Mouse (Mus musculus) adrenal gland, adult 18-20 months (tissue): ENCODE results near the gene Parm1. TPM values are rescaled to one million over a fixed set of nuclear protein-coding genes. Genes with fewer than 3 reads are reported as not detected.

Experiments used
- DNase-seq, 2 experiments: peaks; one replicate each; pipeline ENCODE4 v3.0.0; 2021 to 2022; ENCODE audit warnings: low spot score in 2 of 2
- total RNA-seq, 2 experiments: library from RNA; stranded (reverse); gene quantifications; 1 replicate in 1 of 2; 2 replicates in 1 of 2; pipeline ENCODE4 v1.2.3; 2021

The Parm1 gene
- total RNA-seq, 2 experiments from 2014 or later = 109 to 127 TPM

DNA sequence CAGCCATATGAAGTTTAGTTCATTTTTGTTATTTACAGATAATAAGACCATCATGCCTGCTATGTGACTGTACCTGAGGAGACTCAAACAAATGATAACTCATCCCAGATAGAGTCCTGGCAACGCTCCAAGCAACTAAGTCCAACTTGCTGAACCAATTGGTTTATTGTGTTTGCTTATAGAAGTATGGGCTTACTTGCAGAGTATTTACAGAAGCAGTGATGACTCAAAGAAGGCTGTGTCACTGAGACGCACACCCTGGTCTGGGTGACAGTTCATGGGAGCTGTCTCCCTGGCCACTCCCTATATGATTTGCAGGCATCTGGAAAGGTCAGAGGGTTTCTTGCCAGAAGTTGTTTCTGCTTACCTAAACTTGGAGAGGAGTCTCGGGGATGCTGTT, 49.2 kb downstream of the Parm1 start:
- DNase-seq = peak; percentile 20 to 23

DNA sequence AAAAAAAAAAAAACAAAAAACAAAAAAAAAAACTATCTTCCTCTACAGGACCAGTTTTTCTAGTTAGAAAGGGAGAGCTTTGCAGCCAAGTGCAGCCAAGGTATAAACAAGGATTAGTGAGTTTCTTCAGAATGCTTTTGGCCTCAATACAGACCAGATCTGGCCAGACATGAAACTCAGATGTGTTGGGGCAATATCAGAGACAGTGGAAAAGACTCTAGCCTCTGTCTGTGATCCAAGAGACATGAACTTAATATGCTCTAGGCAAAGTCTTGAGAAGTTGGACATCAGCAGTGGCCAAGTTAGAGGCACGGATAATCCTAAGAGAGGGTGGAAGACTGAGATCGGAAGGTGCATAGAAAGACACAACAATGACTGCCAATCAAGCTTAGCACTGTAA, 56.8 kb downstream of the Parm1 start:
- DNase-seq = no peak

DNA sequence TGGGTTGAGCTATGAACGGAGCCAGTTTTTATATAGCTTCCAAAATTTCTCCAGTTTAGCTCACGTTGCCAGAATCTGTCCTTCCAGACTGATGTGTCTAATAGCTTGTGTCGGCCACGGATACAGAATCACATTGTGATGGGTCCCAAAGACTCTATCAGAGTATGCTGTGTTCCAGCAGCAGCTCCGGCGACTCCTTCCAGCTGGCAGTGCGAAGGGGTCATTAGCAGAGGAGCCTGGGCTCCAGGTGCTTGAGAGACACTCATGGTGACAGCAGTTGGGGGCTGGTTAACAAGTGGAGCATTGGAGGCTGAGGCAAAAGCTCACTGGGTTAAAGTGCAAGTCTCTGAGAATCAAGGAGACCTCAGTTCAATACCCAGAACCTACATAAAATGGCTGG, 61.5 kb downstream of the Parm1 start:
- no peak for DNase-seq

DNA sequence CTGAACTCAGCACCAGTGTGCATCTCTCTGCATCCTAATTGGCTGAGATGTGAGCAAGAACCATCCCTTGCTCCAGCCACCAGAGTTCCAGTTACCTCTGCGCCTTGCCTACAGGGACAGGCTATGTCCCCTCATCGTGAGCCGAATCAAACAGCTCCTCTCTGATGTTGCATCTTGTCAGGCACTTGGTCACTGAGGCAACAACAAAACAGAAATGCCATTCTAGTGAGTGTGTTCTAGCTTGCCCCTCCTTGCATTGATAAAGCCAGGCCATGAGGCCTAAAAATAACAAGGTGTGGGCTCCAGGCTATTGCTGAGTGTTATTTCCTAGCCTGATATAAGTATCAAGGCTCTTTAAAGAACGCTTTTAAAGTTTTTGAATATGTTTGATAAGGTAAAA, 64.4 kb downstream of the Parm1 start:
- DNase-seq = no peak

DNA sequence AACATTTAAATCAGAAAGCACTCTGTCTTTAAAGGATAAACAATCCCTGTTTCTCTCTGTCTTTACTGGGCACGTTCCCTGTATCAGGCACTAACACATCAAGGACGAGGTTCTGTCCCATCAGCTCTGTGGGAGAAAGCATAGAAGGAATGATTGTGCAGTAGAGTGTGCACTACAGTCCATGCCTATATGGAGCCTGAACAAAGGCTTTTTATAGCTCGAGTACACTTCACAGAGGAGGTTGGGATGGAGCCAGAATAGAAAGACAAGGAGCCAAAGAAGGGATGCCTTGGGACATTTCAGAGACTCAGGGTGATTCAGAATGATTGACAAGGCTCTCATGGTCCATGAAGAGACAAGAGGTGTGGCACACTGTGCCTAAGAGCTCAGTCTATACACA, 68.8 kb downstream of the Parm1 start:
- DNase-seq = no peak

DNA sequence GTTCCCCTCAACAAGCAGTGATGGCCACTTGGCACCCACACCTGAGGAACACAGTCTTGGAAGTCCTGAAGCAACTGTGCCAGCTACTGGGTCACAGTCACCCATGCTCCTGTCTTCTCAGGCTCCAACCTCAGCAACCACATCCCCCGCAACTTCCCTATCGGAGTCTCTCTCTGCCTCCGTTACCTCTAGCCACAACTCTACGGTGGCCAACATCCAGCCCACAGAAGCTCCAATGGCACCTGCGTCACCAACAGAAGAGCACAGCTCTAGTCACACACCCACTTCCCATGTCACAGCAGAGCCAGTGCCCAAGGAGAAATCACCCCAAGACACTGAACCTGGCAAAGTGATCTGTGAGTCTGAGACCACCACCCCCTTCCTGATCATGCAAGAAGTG, 76.7 kb downstream of the Parm1 start:
- no peak for DNase-seq

DNA sequence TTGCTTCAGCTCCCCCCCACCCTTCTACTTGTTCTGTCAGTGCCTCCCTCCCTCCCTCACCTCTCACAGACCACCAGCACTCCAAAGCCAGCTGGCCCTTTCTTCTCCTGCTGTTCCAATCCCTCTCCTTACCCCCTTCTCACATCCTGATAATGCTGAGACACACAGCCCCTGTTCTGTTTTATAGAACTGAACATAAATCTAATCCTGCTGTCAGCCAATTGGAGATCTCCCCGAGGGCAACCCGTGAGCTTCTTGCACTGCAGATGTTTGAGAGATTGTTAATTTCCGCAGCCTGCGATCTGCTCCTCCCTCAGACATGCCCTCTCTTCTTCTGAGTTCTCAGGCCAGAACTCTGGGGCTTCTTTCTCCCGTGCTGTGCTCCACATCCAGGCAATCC, 79.8 kb downstream of the Parm1 start:
- no peak for DNase-seq

DNA sequence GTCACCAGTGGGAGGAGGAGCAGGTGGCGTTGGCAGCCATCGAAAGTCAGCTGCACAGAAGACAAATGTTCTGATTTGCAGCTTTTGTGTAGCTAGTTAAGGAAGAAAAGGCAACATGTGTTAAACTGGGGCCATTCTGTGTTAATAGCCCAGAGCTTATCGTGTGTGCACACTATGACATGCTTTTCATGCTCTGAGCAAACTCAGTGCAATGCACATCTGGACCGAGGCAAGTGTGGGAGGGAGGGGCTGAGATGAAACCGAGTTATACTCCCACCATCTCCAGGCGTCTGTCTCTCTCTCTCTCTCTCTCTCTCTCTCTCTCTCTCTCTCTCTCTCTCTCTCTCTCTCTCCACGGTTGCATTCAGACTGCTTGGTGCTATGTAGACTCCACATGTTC, 82.4 kb downstream of the Parm1 start:
- DNase-seq = no peak

DNA sequence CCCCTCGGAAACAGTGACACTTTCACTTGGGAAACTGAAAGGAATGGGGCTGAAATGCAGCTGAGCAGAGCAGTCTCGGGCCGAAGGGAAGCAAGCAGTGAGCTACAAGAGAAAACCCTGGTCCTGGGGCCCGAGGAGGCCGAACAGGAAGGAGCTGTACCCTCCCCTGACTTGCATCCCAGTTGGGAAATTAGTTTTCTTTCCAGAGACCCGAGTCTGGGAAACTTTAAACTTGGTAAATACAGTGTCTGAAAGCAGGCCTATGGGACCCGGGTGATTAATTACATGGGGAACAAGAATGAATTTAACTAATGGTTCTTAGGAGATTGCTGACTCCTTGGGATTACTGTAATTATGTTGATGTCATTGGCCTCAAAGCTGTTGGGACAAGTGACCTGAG, 85.9 kb downstream of the Parm1 start:
- DNase-seq = no peak

DNA sequence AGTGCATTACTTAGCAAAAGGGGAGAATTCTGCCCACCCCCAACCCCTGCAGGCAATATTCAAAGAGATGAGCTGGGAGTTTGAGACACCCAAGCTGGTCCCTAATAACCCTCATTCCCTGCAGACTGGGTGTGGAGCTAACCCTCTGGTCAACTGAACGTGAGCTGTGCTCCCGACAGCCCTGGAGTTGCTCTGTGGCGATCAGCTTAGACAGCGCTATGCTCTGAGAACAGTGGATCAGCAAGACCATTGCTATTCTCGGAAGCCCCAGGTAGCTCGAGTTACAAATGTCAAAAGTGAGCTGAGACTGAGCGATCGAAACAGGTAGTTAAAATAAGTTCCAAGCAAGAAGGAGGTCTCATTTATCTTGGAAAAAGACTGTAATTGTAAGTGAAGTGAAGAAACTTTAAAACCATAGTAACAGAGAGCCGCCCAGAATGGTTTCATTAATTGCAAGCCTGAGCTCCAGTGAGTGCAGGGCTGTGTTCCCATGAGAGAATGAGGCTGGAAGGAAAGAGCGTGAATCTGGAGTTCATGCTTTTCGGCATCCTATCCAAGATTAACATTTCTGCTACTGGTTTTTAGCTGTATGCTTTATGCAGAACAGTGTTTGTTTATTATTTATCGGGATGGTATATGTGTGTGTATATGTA, 86.5 kb downstream of the Parm1 start:
- DNase-seq = no peak

DNA sequence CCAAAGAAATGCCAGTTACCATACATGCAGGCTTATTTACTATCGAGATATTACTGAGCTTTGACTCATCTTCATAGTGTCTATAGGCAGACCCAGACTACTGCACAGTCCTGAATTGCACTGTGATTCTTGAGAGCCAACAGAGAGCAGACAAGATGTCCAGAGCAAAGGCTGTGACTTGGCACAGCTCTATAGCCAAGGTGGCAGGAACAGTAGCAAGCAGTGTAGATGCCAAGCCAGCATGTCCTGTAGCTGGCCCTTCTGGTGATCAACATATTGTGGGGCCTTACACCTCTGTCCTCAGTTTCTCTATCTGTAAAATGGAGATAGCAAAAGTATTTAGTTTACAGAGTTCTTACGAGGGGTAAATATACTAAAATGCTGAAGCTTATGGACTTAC, 89.8 kb downstream of the Parm1 start:
- DNase-seq = no peak

DNA sequence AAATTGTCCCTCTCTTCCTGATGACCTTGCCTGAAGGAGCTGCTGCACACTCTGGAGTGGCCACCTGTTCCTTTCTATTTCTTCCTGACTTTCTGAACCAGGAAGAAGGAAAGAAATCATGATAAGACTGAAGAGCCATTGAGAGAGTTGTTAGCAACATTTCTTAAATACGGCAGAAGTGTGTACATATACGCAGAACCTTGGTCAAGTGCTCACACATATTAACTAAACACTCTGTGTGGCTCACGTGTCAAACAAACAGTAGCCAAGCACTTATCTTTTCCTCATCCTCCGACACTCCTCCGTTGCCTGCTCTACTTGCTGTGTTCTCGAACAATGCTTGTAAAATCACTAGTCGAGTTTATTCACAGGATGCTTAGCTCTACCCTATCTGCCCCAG, 90.4 kb downstream of the Parm1 start:
- no peak for DNase-seq

DNA sequence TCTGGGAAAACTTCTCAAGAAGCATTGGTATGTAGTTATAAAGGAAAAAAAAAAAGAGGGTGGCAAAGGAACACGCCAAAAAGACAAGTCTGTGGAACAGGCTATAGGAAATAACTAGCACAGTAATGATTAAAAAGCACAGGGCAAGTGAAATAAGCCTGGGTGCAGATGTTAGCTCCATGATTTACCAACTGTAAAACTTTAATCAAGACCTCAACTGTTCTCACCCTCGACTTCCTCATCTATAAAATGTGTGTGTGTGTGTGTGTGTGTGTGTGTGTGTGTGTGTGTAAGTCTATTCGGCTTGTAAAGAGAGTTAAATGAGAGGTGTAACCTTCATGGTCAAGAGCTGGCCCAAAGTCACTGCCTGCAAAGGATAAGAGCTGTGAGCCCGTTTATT, 91.6 kb downstream of the Parm1 start:
- DNase-seq = no peak

DNA sequence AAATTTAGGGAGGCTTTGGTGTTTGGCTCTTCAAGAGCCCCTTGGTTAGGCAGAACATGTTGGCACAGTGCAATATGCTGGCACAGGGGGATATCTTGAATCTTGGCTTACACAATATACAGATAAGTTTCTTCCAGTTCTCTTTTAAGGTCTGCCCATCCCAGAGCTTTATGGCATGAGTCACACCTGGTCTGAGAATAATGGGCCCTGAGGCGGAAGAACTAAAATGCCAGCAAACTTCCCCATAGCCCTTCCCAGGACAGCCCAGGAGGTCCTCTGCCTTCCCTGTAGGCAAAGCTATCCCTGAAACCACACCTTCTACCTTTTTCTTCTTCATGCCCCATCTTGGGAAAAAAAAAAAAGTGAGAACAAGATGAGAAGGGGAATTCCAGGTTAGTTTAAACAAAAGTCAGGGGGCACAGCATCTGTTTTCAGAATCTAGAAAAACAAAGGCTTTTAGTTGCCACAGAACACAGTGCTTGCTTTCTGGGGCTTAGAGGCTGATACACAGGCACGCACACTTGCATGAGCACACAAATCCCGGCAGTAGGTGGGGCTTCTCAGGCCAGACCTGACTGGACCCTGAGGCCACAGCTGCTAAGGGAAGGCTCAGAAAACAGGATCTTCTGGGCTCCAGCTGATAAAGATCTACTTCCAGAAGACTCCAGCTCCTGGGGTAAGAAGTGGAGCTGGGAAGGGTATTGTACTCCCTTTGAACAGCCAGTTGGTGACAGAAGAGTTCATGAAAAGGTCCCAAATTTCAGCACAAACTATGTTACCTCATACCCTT, 92.3 kb downstream of the Parm1 start:
- no peak for DNase-seq

DNA sequence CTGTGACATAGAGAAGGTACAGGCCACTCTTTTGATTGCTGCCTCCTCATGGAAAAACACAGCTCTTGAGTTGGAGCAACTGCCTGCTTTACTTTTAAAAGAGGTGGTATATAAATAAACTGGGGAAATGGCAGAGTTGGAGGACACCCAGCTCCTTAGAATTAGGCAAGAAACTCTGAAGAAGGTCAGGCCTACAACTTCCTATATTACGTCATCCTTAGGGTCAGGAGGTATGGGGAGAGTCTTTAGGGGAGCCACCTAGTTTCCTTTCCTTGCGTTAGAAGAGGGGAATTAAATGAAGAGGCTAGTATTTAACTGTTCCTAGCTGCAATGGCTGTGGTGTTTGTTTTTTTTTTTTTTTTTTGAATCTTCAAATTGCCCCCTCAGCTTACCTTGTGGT, 93.1 kb downstream of the Parm1 start:
- DNase-seq = no peak

DNA sequence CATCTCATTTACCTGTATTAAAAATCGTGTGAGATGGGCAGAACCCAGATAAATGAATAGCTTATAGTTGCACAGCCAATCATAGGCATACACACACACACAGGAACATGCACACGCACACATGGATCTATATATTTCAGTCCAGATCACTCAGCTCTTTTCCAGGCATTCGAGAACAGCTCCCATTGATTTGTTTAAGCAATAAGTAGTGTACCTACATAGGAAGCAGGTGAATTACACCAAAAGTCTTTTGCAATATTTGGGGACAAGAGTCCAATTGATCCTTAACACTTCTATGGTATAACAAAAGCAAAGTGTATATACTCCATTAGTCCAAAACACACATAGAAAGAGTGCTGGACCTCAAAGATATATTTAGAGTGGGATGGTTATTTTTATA, 94.2 kb downstream of the Parm1 start:
- no peak for DNase-seq

DNA sequence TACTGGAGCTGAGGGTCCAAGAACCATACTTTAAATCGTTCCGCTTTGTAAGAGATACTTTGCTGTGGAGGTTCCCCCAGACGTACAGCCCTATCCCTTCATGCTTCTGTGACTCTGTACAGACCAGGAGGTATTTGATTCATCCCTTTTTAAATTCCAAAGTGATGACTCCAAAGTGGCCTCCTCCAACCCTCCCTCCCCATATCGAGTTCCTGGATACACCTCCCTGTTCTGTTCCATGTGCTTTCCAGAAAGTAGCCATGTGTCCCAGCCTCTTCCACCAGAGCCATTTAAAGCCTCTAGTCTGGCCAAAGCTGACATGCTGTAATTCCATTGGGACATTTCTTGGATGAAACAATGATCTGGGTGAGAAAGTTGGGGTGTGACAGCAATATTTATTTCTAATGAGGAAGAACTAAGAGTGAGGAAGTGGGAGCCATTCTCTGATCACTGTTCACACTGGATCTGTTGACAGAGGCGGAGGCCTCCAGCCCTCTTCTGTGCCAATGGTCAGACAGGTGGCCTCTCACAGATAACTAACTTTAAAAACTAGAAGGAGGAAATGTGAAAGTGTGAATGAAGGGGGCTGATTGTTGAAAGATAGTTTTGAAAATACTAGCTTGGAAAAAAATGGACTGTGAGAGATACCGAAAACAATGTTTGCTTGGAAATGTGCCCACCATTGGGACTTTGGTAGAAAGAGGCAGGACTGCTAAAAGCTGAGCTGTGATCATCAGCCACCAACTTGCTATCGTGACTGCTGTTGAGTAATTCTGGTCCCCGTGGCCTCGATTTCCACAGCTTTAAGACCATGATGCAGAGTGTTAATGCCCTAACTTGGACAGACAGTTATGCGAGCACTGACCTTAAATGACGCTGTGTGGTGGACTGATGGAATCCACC, 100.2 kb downstream of the Parm1 start:
- DNase-seq = no peak

DNA sequence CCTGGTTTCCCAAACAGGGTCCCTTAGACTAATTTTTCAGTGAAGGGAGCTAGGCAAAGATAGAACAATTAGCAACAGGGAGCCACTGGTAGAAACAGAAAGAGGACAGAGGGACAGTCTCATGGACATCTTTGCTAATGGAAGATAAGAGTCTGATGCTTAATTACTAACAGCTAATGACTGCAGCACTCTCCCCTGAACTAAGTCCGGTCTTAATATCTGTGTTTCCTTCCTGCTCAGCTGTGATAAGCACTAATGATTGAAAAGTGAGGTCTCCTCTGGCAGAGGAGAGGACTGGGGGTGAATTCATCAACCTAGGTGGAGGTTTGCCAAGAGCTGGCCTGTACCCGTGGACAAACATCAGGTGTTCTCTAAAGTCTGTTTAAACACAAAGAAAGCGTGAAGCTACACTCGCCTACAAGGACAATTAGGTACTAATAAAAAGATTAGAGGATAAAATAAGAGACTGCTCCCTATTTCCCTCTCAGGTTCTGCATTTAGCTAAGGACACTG, 101.3 kb downstream of the Parm1 start:
- DNase-seq = no peak

DNA sequence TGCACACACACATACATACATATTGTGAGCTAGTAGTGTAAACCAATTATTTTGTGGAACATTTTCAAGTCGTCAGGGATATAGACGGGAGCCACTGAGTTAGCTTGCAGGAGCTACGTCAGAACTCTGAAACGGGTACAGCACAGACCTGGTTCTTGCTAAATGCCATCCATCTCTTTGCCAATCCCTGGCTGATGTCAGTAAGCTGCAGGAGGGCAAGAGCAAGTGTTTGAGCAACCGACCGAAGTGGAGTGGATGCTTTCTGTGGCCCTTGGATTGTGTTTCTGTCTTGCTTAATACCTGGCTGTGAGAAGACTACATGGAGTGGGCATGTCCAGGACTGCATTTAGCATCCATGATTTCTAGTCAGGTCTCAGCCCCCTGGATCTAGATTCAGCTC, 103.8 kb downstream of the Parm1 start:
- no peak for DNase-seq

DNA sequence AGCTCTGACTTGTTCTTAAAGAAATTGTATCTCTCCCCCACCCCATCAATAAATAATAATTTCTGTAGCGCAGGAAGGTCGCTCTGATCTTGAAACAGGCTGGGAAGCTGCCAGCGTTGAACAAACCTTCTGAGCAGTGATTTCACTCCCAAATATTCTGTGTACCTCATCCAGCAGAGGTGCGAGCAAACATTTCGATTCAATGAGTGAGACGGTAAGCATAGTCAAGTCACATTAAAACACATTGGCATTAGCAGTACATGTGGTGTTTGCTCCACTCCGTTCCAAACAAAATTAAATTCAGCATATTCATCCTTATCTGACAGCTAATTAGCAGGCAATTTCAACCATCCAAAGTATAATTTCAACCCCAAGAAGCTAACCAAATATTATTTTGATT, 109.4 kb downstream of the Parm1 start:
- DNase-seq = no peak

DNA sequence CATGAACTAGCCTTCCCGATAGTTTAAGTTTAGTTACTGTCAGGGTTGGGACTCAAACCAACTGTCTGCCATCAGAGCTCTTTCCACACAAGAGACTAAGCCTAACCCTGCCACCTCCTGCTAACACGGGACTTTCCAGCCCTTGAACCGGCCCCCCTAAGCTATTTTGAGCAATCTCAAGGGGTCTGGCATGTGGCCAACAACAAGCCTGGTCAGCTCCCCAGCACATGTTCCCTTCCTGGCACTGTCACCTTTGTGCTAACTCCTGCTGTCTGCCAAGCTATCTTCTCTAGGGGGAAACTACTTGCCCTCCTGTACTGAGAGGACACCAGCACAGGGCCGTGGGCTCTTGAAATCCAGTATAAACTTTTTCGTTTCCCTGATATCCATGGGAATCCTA, 112.1 kb downstream of the Parm1 start:
- DNase-seq = peak in 1 of 2 experiments; percentile 30

DNA sequence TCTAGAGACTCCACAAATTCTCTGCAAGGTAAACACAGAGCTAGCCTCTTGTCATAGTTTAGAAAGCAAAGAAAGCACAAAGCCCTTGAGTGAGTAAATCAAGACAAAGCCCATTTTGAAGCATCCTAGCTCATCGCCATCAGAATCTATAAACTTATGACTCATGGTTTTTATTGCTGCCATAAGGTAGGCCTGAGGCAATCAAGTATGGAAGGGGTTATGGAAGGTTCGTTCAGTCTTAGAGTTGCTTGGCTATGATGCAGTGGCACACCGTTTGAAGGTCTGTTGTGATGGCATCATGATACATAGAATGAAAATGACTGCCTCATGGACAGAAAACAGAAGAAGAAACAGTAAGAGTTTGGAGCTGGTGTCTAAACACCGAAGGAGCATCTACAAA, 133.9 kb downstream of the Parm1 start:
- no peak for DNase-seq
